Mouse (Mus musculus): ENCODE measurements at regions not wholly inside any gene's neighbourhood (a gene's known extent, or its start where the extent isn't known, plus 50 kb on each side); places are given as distances from the start of the nearest gene placed in this dataset.
A peak's percentile ranks its signal among the peaks of the same experiment; 100 is the strongest.

DNA sequence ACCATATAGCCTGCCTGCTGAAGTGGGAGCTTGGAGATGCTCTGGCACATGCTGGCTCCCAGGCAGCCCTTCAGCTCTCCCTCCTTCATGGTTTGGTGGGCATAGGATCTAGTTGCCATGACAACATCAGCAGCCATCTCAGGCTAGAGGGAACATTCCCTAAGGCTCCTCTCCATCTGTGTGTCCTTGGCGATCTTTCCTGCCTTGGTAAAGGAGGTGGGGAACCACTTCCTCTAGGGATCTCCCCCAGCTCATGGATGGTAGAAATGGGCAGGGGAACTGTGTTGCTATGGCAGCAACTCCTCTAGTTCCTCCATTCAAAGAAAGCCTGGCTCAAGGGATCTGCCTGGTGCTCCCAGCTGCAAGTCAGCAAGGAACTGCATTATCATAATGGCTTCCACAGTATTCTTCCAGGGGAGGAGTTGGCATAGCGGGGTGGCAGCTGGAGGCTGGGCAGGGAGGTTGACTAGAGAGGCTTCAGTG lies 74.6 kb upstream of the Gpr158 start:
- H3K4me1 ChIP-seq (ENCODE audit: control insufficient read depth in 1 of 2, insufficient read depth in 2 of 2, low read length in 2 of 2): no peaks in the 10 kb centered on the region
- H3K36me3 ChIP-seq (ENCODE audit: control insufficient read depth in 1 of 2, insufficient read depth in 2 of 2, low read length in 2 of 2): no peaks in the 10 kb centered on the region
- no peaks in the 10 kb centered on the region for H3K9me3 ChIP-seq (replicated peaks; ENCODE audit: insufficient read depth, low read length)
- no peak overlapping the region for H3K9ac ChIP-seq (ENCODE audit: control insufficient read depth, low read depth, low read length, poor library complexity, severe bottlenecking)
- TF ChIP-seq USF1 (IDR thresholded peaks at IDR 0.05; ENCODE audit: low read depth, low read length): no peak
- no peak for TF ChIP-seq CTCF (IDR thresholded peaks at IDR 0.05 in 2 of 3, conservative IDR thresholded peaks at IDR 0.05 in 1 of 3; ENCODE audit: control insufficient read depth in 1 of 3, insufficient read depth in 1 of 3, low read depth in 2 of 3, low read length in 3 of 3, poor library complexity in 1 of 3, severe bottlenecking in 1 of 3)
- no peak for TF ChIP-seq SIN3A (IDR thresholded peaks at IDR 0.05; ENCODE audit: low read length)
- no peak for TF ChIP-seq ZMIZ1 (IDR thresholded peaks at IDR 0.05; ENCODE audit: low read depth, low read length)
- TF ChIP-seq MYB (IDR thresholded peaks at IDR 0.05; ENCODE audit: low read depth, low read length): no peak
- no peaks in the 10 kb centered on the region for H3K27me3 ChIP-seq (ENCODE audit: control insufficient read depth in 1 of 2, insufficient read depth in 2 of 2, low read length in 2 of 2)
- H3K27ac ChIP-seq (ENCODE audit: control insufficient read depth, low read depth, low read length): no peak overlapping the region
- no peaks in the 10 kb centered on the region for H3K79me2 ChIP-seq (ENCODE audit: control insufficient read depth, insufficient read depth, low read length, poor library complexity)
- no peak for DNase-seq (ENCODE audit: low read depth, low spot score)
- no peak overlapping the region for H3K4me3 ChIP-seq (ENCODE audit: control insufficient read depth in 1 of 2, insufficient read depth in 1 of 2, low read depth in 2 of 2, low read length in 2 of 2)

DNA sequence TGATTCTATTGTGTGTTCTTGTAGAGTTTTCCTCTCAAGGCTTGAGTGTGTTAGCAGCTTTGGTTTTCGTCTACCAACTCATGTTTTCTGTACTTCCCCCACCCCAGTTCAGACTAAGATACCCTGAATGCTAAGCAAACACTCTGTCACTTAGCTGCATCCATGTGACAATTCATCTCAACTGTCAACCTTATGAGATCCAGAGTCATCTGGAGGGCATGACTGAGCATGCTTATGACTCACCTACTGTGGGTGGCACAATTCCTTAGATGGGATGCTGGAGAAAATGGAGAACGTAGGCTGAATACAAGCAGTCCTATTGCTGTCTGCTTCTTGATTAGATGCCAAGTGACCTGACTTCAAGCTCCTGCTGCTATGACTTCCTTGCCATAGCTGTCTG lies 73.3 kb upstream of the Gpr158 start:
- no peaks in the 10 kb centered on the region for H3K9me3 ChIP-seq (replicated peaks; ENCODE audit: insufficient read depth, low read length)
- no peak for TF ChIP-seq ZKSCAN1 (IDR thresholded peaks at IDR 0.05; ENCODE audit: low read depth, low read length)
- TF ChIP-seq RAD21 (IDR thresholded peaks at IDR 0.05; ENCODE audit: low read depth, low read length): no peak
- no peak for TF ChIP-seq NRF1 (IDR thresholded peaks at IDR 0.05; ENCODE audit: insufficient read depth, low read depth, low read length, poor library complexity, severe bottlenecking)
- no peak for TF ChIP-seq ELF1 (IDR thresholded peaks at IDR 0.05; ENCODE audit: low read depth, low read length)
- no peak for TF ChIP-seq CTCF (IDR thresholded peaks at IDR 0.05 in 2 of 3, conservative IDR thresholded peaks at IDR 0.05 in 1 of 3; ENCODE audit: control insufficient read depth in 1 of 3, insufficient read depth in 1 of 3, low read depth in 2 of 3, low read length in 3 of 3, poor library complexity in 1 of 3, severe bottlenecking in 1 of 3)
- H3K4me1 ChIP-seq (ENCODE audit: control insufficient read depth in 1 of 2, insufficient read depth in 2 of 2, low read length in 2 of 2): no peaks in the 10 kb centered on the region
- H3K27ac ChIP-seq (ENCODE audit: control insufficient read depth, low read depth, low read length): no peak overlapping the region
- no peaks in the 10 kb centered on the region for H3K79me2 ChIP-seq (ENCODE audit: control insufficient read depth, insufficient read depth, low read length, poor library complexity)
- no peaks in the 10 kb centered on the region for H3K27me3 ChIP-seq (ENCODE audit: control insufficient read depth in 1 of 2, insufficient read depth in 2 of 2, low read length in 2 of 2)
- DNase-seq (ENCODE audit: low read depth, low spot score): no peak
- H3K4me3 ChIP-seq (ENCODE audit: control insufficient read depth in 1 of 2, insufficient read depth in 1 of 2, low read depth in 2 of 2, low read length in 2 of 2): no peak overlapping the region
- H3K9ac ChIP-seq (ENCODE audit: control insufficient read depth, low read depth, low read length, poor library complexity, severe bottlenecking): no peak overlapping the region
- H3K36me3 ChIP-seq (ENCODE audit: control insufficient read depth in 1 of 2, insufficient read depth in 2 of 2, low read length in 2 of 2): no peaks in the 10 kb centered on the region

DNA sequence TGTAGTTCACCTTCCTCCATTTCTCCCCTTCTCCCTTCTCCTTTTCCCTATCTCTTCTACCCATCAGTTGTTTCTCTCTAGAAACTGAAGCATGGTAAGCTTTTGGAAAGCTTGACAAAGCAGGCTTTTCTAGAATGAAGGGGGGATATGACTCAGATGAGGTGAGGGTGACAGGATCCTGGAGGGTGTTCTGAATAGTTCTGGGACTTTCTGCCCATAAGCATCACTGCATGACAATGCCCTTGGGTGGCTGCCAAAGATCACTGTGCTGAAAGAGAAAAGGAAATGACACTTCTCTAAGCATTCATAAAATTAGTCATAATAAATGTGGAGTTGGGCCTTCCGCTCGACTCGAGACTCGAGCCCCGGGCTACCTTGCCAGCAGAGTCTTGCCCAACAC lies 67.7 kb upstream of the Gpr158 start:
- Histone ChIP-seq H3K79me2 (ENCODE audit: control insufficient read depth, insufficient read depth, low read length, poor library complexity) (no peaks in the 10 kb centered on the region), H3K4me1 (ENCODE audit: control insufficient read depth in 1 of 2, insufficient read depth in 2 of 2, low read length in 2 of 2) (no peaks in the 10 kb centered on the region), H3K4me3 (ENCODE audit: control insufficient read depth in 1 of 2, insufficient read depth in 1 of 2, low read depth in 2 of 2, low read length in 2 of 2) (no peak overlapping the region), H3K36me3 (ENCODE audit: control insufficient read depth in 1 of 2, insufficient read depth in 2 of 2, low read length in 2 of 2) (no peaks in the 10 kb centered on the region), H3K9me3 (replicated peaks; ENCODE audit: insufficient read depth, low read length) (no peaks in the 10 kb centered on the region), H3K27me3 (ENCODE audit: control insufficient read depth in 1 of 2, insufficient read depth in 2 of 2, low read length in 2 of 2) (no peaks in the 10 kb centered on the region), H3K27ac (ENCODE audit: control insufficient read depth, low read depth, low read length) (no peak overlapping the region), H3K9ac (ENCODE audit: control insufficient read depth, low read depth, low read length, poor library complexity, severe bottlenecking) (no peak overlapping the region)
- TF ChIP-seq HCFC1 (IDR thresholded peaks at IDR 0.05; ENCODE audit: low read depth, low read length) (no peak), USF2 (IDR thresholded peaks at IDR 0.05; ENCODE audit: borderline replicate concordance in 1 of 2, insufficient read depth in 1 of 2, low read depth in 1 of 2, low read length in 2 of 2) (no peak), NRF1 (IDR thresholded peaks at IDR 0.05; ENCODE audit: insufficient read depth, low read depth, low read length, poor library complexity, severe bottlenecking) (no peak), NELFE (IDR thresholded peaks at IDR 0.05; ENCODE audit: low read depth, low read length) (no peak), SIN3A (IDR thresholded peaks at IDR 0.05; ENCODE audit: low read length) (no peak), ETS1 (IDR thresholded peaks at IDR 0.05; ENCODE audit: low read depth, low read length) (no peak), E2F4 (IDR thresholded peaks at IDR 0.05; ENCODE audit: borderline replicate concordance, low read depth, low read length) (no peak), RAD21 (IDR thresholded peaks at IDR 0.05; ENCODE audit: low read depth, low read length) (no peak)
- DNase-seq (ENCODE audit: low read depth, low spot score): peak; percentile 13
